10 mouse cellular contexts compared by ENCODE assay signal in the genomic region with DNA sequence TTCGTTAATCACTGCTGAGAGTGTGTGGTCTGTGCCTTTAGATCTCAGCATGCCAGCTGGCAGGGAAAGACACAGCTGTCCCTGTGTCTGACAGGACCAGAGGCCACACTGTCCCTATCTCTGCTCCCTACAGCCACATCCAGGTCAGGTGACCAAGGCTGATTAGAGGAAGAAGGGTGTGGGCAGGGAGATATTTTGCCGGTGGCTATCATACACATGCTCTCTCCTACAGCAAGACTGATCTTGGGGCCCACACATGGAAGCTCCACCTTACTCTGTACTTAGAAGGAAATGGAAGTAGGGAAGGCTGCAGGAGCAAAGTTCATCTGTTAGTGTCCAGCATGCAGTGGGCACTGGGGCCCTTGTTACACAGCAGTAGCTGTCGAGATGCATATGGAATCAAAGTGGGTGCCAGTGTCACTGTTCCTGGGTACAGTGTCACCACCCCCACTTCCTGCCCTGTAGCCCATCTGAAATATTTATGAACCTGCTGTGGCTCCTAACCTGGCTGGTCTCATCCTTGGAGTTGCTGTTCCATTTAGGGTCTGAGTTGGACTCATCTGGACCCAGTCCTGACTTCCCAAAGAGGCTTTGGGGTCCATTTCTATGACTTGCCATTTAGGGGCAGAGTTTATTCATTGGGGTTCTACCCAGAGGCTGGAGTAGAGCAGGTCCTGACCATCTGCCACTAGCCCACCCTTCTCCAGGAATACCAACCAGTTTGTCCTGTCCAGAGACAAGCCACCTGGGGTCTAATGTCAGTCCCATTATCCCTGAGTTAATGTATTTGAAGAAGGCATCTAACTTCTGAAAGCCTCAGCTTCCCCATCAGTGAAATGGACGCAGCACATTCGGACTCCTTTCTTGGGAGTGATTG. TPM values are rescaled to one million over a fixed set of nuclear protein-coding genes. Genes with fewer than 3 reads are reported as not detected.
DNase-seq lines count a peak whose midpoint lies in the region; ATAC-seq lines count a peak whose summit lies in the region.
"Had no signal": no experiment of that assay in that cellular context is flagged by ENCODE, and none has a peak within 500 bp of the region (broad histone marks: within the 10 kb centered on the region; RNA-seq: fewer than 3 reads in every experiment).

No protein-coding gene starts in this region.

- peak; percentile 73 for DNase-seq in c-Kit-positive CD71-positive TER-119-negative erythroid progenitor cells, embryonic 14.5 days (ENCODE audit: low read depth)
- DNase-seq in cerebellum, adult 9-10 months, result no peak
- no peak for DNase-seq in right cerebral cortex, postnatal 14 days
- DNase-seq in right cerebral cortex, postnatal 10 days (ENCODE audit: low spot score in 2 of 2), result no peak

- no peak overlapping the region for H3K4me3 ChIP-seq in kidney, embryonic 16.5 days (ENCODE audit: low read length)
- no peak overlapping the region for H3K4me3 ChIP-seq in kidney, embryonic 14.5 days (ENCODE audit: low read length)
- H3K4me3 ChIP-seq in liver, embryonic 12.5 days, result peak overlapping the region; percentile 24
- H3K4me3 ChIP-seq in stomach, embryonic 14.5 days (ENCODE audit: low read depth, low read length), result no peak overlapping the region
- H3K4me3 ChIP-seq: embryonic facial prominence, embryonic 15.5 days had no signal

- WGBS in kidney, embryonic 16.5 days, result 62% methylated on average over 5 of the region's 5 CpGs
- WGBS in kidney, embryonic 14.5 days, result 55% methylated on average over 5 of the region's 5 CpGs
- WGBS in liver, embryonic 12.5 days (ENCODE audit: insufficient replicate concordance), result 31% methylated on average over 5 of the region's 5 CpGs
- WGBS in stomach, embryonic 14.5 days, result 42% methylated on average over 5 of the region's 5 CpGs

- H3K27ac ChIP-seq in kidney, embryonic 16.5 days (ENCODE audit: low read length), result no peak overlapping the region
- no peak overlapping the region for H3K27ac ChIP-seq in kidney, embryonic 14.5 days (ENCODE audit: low read depth, low read length)
- peak overlapping the region; percentile 89 for H3K27ac ChIP-seq in liver, embryonic 12.5 days
- no peak overlapping the region for H3K27ac ChIP-seq in stomach, embryonic 14.5 days (ENCODE audit: low read length)
- H3K27ac ChIP-seq: embryonic facial prominence, embryonic 15.5 days had no signal

- H3K27me3 ChIP-seq in kidney, embryonic 16.5 days (ENCODE audit: insufficient read depth, low read length), result no peaks in the 10 kb centered on the region
- H3K27me3 ChIP-seq in kidney, embryonic 14.5 days (ENCODE audit: control insufficient read depth, insufficient read depth, low read length), result no peaks in the 10 kb centered on the region
- peaks cover 48% of the 10 kb centered on the region for H3K27me3 ChIP-seq in liver, embryonic 12.5 days (replicated peaks)
- H3K27me3 ChIP-seq in stomach, embryonic 14.5 days (ENCODE audit: control insufficient read depth, insufficient read depth, low read length), result no peaks in the 10 kb centered on the region
- H3K27me3 ChIP-seq: Patski had no signal

- no peak overlapping the region for H3K4me2 ChIP-seq in kidney, embryonic 16.5 days (replicated peaks; ENCODE audit: low read depth, low read length)
- no peak overlapping the region for H3K4me2 ChIP-seq in kidney, embryonic 14.5 days (replicated peaks; ENCODE audit: low read depth, low read length)
- H3K4me2 ChIP-seq in liver, embryonic 12.5 days, result peak overlapping the region; percentile 62
- no peak overlapping the region for H3K4me2 ChIP-seq in stomach, embryonic 14.5 days (replicated peaks; ENCODE audit: low read depth, low read length)
- H3K4me2 ChIP-seq: embryonic facial prominence, embryonic 15.5 days had no signal

- H3K9me3 ChIP-seq in kidney, embryonic 16.5 days (ENCODE audit: low read length), result no peaks in the 10 kb centered on the region
- H3K9me3 ChIP-seq in kidney, embryonic 14.5 days (ENCODE audit: control insufficient read depth, low read length), result no peaks in the 10 kb centered on the region
- H3K9me3 ChIP-seq in liver, embryonic 12.5 days (replicated peaks), result no peaks in the 10 kb centered on the region
- no peaks in the 10 kb centered on the region for H3K9me3 ChIP-seq in stomach, embryonic 14.5 days (ENCODE audit: control insufficient read depth, low read depth, low read length)
- H3K9me3 ChIP-seq: embryonic facial prominence, embryonic 15.5 days had no signal

- no peaks in the 10 kb centered on the region for H3K36me3 ChIP-seq in kidney, embryonic 16.5 days (ENCODE audit: insufficient read depth, low read length)
- no peaks in the 10 kb centered on the region for H3K36me3 ChIP-seq in kidney, embryonic 14.5 days (ENCODE audit: control insufficient read depth, insufficient read depth, low read length)
- no peaks in the 10 kb centered on the region for H3K36me3 ChIP-seq in liver, embryonic 12.5 days
- no peaks in the 10 kb centered on the region for H3K36me3 ChIP-seq in stomach, embryonic 14.5 days (ENCODE audit: control insufficient read depth, insufficient read depth, low read length)
- H3K36me3 ChIP-seq: embryonic facial prominence, embryonic 15.5 days had no signal

- H3K4me1 ChIP-seq in kidney, embryonic 16.5 days (ENCODE audit: insufficient read depth, low read length), result peaks cover 7% of the 10 kb centered on the region; the same call in 1 of the 2 replicates
- H3K4me1 ChIP-seq in kidney, embryonic 14.5 days (ENCODE audit: control insufficient read depth, insufficient read depth, low read length), result 0 out of 2 replicates have a peak, but pooled peaks cover 5% of the 10 kb centered on the region
- peaks cover 62% of the 10 kb centered on the region for H3K4me1 ChIP-seq in liver, embryonic 12.5 days
- H3K4me1 ChIP-seq in stomach, embryonic 14.5 days (ENCODE audit: control insufficient read depth, insufficient read depth, low read length), result no peaks in the 10 kb centered on the region

- ATAC-seq in kidney, embryonic 16.5 days (ENCODE audit: low FRiP score, low TSS enrichment), result peak; percentile 71
- ATAC-seq in kidney, embryonic 14.5 days (ENCODE audit: low FRiP score, low TSS enrichment), result no peak
- peak; percentile 99 for ATAC-seq in liver, embryonic 12.5 days
- ATAC-seq in stomach, embryonic 14.5 days (ENCODE audit: insufficient number of reproducible peaks, insufficient read depth, low FRiP score, low read depth), result peak; percentile 88
- ATAC-seq: Patski had no signal

- no peak overlapping the region for H3K9ac ChIP-seq in kidney, embryonic 16.5 days (replicated peaks; ENCODE audit: low read length)
- H3K9ac ChIP-seq in kidney, embryonic 14.5 days (ENCODE audit: low read depth, low read length), result no peak overlapping the region
- peak overlapping the region; percentile 68 for H3K9ac ChIP-seq in liver, embryonic 12.5 days
- H3K9ac ChIP-seq in stomach, embryonic 14.5 days (replicated peaks; ENCODE audit: low read depth, low read length), result no peak overlapping the region
- H3K9ac ChIP-seq: embryonic facial prominence, embryonic 15.5 days had no signal

RNA-seq across cellular contexts. Expression of a gene that starts 38.2 kb away (rescaled TPM):
- 217 and 223 TPM in 2 replicates for polyA plus RNA-seq in kidney, embryonic 16.5 days (2015; fragmentation: Nextera tagmentation; extraction: Ambion mirVana)
- polyA plus RNA-seq in kidney, embryonic 14.5 days (2014; fragmentation: Nextera tagmentation; extraction: Ambion mirVana), result 236 and 296 TPM in 2 replicates
- polyA plus RNA-seq in liver, embryonic 12.5 days (2016; fragmentation: Nextera tagmentation; extraction: Ambion mirVana), result 587 and 597 TPM in 2 replicates
- polyA plus RNA-seq in stomach, embryonic 14.5 days (2014; fragmentation: Nextera tagmentation; extraction: Ambion mirVana), result 160 and 186 TPM in 2 replicates
